Mouse (Mus musculus) ES-Bruce4 (cell line): ENCODE results near the gene Gys2.
"Not testable (repeated sequence)": the region's sequence is repeated elsewhere in the genome, so short reads cannot be mapped to it uniquely, and the experiment has no call there.

Source experiments
- CTCF ChIP-seq: IDR thresholded peaks from one replicate; pipeline ENCODE4 v1.8.1; 2011; ENCODE audit warnings: low read depth, low read length
- EP300 ChIP-seq: IDR thresholded peaks from 2 replicates; pipeline ENCODE4 v1.6.1; 2011; ENCODE audit warnings: low read depth, low read length; ENCODE audit not compliant: insufficient read depth

- not testable (repeated sequence) for TF ChIP-seq CTCF, EP300
Measured at GRCm38 (mm10) chr6:142490114-142490513, 17.2 kb upstream of the Gys2 start.
